Mouse (Mus musculus) yolk sac, embryonic 10.5 days (tissue): ENCODE data around the gene Gtdc1.

Experiments used
- DNase-seq: peaks from one replicate; pipeline ENCODE4 v3.0.0-alpha.2; 2017; ENCODE audit warnings: low spot score

The Gtdc1 gene

GRCm38 (mm10) chr2:44525187-44525919 is 402.1 kb downstream of the Gtdc1 start:
- no peak for DNase-seq

GRCm38 (mm10) chr2:44519236-44519635 is 408.2 kb downstream of the Gtdc1 start:
- no peak for DNase-seq

GRCm38 (mm10) chr2:44518085-44518484 is 409.4 kb downstream of the Gtdc1 start:
- no peak for DNase-seq
